ENCODE assay signal across 11 mouse cellular contexts in genomic region chr13:18457337-18458236, GRCm38 (mm10).
DNase-seq lines count a peak whose midpoint lies in the region; ATAC-seq and TF ChIP-seq lines count a peak whose summit lies in the region.
"Had no signal": no experiment of that assay in that cellular context is flagged by ENCODE, and none has a peak within 500 bp of the region (broad histone marks: within the 10 kb centered on the region; RNA-seq: fewer than 3 reads in every experiment).

No protein-coding gene starts in this region.

- no peak overlapping the region for H3K4me2 ChIP-seq in forebrain, embryonic 14.5 days (ENCODE audit: low read length)
- no peak overlapping the region; the same call in 1 of the 2 replicates for H3K4me2 ChIP-seq in limb, embryonic 14.5 days (replicated peaks; ENCODE audit: low read depth, low read length, severe bottlenecking)

- H3K27me3 ChIP-seq in forebrain, embryonic 14.5 days (replicated peaks; ENCODE audit: control insufficient read depth, insufficient read depth, low read length): no peaks in the 10 kb centered on the region
- H3K27me3 ChIP-seq in limb, embryonic 14.5 days (ENCODE audit: control insufficient read depth, insufficient read depth, low read length): no peaks in the 10 kb centered on the region
- H3K27me3 ChIP-seq in heart, adult 2 months (ENCODE audit: control insufficient read depth, insufficient read depth, low read length): no peaks in the 10 kb centered on the region
- H3K27me3 ChIP-seq: CH12.LX had no signal

- no peak overlapping the region for H3K27ac ChIP-seq in forebrain, embryonic 14.5 days (ENCODE audit: low read depth, low read length)
- H3K27ac ChIP-seq in limb, embryonic 14.5 days (replicated peaks; ENCODE audit: low read depth, low read length): no peak overlapping the region
- no peak overlapping the region for H3K27ac ChIP-seq in heart, adult 2 months

- TF ChIP-seq EP300 in heart, adult 2 months (IDR thresholded peaks at IDR 0.05; ENCODE audit: insufficient read depth, low read depth, low read length): no peak

- H3K79me2 ChIP-seq in heart, adult 2 months (replicated peaks; ENCODE audit: control insufficient read depth, insufficient read depth, low read length): no peaks in the 10 kb centered on the region

- TF ChIP-seq CTCF in heart, adult 2 months (IDR thresholded peaks at IDR 0.05): no peak

- WGBS in forebrain, embryonic 14.5 days: 18% methylated on average over 14 of the region's 14 CpGs
- WGBS in limb, embryonic 14.5 days: 25% methylated on average over 14 of the region's 14 CpGs
- 61% methylated on average over 14 of the region's 14 CpGs for WGBS in heart, adult 2 months

- H3K36me3 ChIP-seq in forebrain, embryonic 14.5 days (ENCODE audit: control insufficient read depth, insufficient read depth, low read length): no peaks in the 10 kb centered on the region
- H3K36me3 ChIP-seq in limb, embryonic 14.5 days (ENCODE audit: control insufficient read depth, insufficient read depth, low read length): no peaks in the 10 kb centered on the region
- H3K36me3 ChIP-seq in heart, adult 2 months (ENCODE audit: control insufficient read depth, insufficient read depth, low read length): no peaks in the 10 kb centered on the region

- no peak for TF ChIP-seq POLR2A in limb, embryonic 14.5 days (IDR thresholded peaks at IDR 0.05; ENCODE audit: borderline replicate concordance, extremely low read depth, insufficient read depth, insufficient read length)
- TF ChIP-seq POLR2A in heart, adult 2 months (IDR thresholded peaks at IDR 0.05; ENCODE audit: insufficient read depth, low read depth, low read length): no peak

- no peak overlapping the region for H3K9ac ChIP-seq in forebrain, embryonic 14.5 days (ENCODE audit: low read length)
- H3K9ac ChIP-seq in limb, embryonic 14.5 days (ENCODE audit: low read depth, low read length, severe bottlenecking): no peak overlapping the region
- H3K9ac ChIP-seq in heart, adult 2 months (ENCODE audit: low read depth, low read length): no peak overlapping the region

- ATAC-seq in forebrain, embryonic 14.5 days: peak; percentile 77
- ATAC-seq in limb, embryonic 14.5 days (ENCODE audit: low FRiP score, low read depth): no peak
- ATAC-seq in cerebellum, adult (ENCODE audit: insufficient number of reproducible peaks, low FRiP score, low TSS enrichment): no peak
- ATAC-seq in megakaryocyte, adult 5-6 weeks (ENCODE audit: poor library complexity, severe bottlenecking): no peak

- DNase-seq in R1 (ENCODE audit: low read depth, low spot score): peak; percentile 42
- peak; percentile 53 for DNase-seq in forebrain, embryonic 14.5 days (ENCODE audit: low spot score)
- DNase-seq in kidney, adult 18-20 months: peak; percentile 21
- DNase-seq in limb, embryonic 14.5 days (ENCODE audit: low spot score): peak; percentile 34
- no peak for DNase-seq in heart, adult 2 months
- DNase-seq in heart, postnatal 14 days: no peak
- DNase-seq: adrenal gland, adult 2 months; cerebellum, adult 9-11 months had no signal

- H3K9me3 ChIP-seq in forebrain, embryonic 14.5 days (replicated peaks; ENCODE audit: control insufficient read depth, low read length): no peaks in the 10 kb centered on the region
- H3K9me3 ChIP-seq in limb, embryonic 14.5 days (ENCODE audit: control insufficient read depth, low read length): no peaks in the 10 kb centered on the region

- 0 out of 2 replicates have a peak, but pooled peaks cover 4% of the 10 kb centered on the region for H3K4me1 ChIP-seq in forebrain, embryonic 14.5 days (ENCODE audit: control insufficient read depth, insufficient read depth, low read length)
- 0 out of 2 replicates have a peak, but pooled peaks cover 7% of the 10 kb centered on the region for H3K4me1 ChIP-seq in limb, embryonic 14.5 days (ENCODE audit: control insufficient read depth, insufficient read depth, low read length)
- H3K4me1 ChIP-seq in heart, adult 2 months (ENCODE audit: control insufficient read depth, insufficient read depth, low read length): no peaks in the 10 kb centered on the region

- H3K4me3 ChIP-seq in forebrain, embryonic 14.5 days (ENCODE audit: low read depth, low read length): no peak overlapping the region
- H3K4me3 ChIP-seq in limb, embryonic 14.5 days (replicated peaks; ENCODE audit: low read length): no peak overlapping the region
- no peak overlapping the region for H3K4me3 ChIP-seq in heart, adult 2 months

- intact Hi-C loops in heart, adult 2 months (cut with DNase I): no loop called here
- intact Hi-C loops in heart, postnatal 14 days (cut with DNase I): no loop called here

Comparison
In these comparisons a context has a peak if more than half of its experiments do, and no peak if none do; other contexts are left out.
1. DNase-seq: peak in R1 (single experiment), forebrain, embryonic 14.5 days (single experiment), kidney, adult 18-20 months (single experiment) and limb, embryonic 14.5 days (single experiment); none in heart, adult 2 months (0 of 2) and heart, postnatal 14 days (0 of 2).